Mouse (Mus musculus) ovary, adult 18-20 months (tissue): Measurements from ENCODE around the gene Pafah2.

Experiments
- DNase-seq: peaks from one replicate; pipeline ENCODE4 v3.0.0; 2022; ENCODE audit warnings: low spot score, mixed read lengths

The Pafah2 gene

DNA sequence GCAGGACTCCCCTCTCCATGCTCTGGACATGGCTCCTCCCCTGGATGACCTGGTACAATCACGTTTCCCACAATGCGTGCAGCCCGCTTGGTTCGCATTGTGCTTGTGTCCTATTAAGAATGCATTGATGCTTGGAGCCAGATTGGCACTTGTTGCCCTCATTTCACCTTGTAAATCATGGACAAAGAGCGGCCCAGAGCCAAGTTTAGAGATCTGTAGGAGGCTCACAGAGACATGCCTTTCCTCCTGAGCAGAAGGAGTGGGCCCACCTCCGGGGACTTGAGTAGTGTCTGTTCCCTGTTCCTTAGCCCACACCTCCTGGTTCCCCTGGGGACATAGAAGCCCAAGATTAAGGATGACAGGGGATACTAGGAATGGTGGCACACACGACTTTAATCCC, 27.8 kb downstream of the Pafah2 start:
- no peak for DNase-seq

DNA sequence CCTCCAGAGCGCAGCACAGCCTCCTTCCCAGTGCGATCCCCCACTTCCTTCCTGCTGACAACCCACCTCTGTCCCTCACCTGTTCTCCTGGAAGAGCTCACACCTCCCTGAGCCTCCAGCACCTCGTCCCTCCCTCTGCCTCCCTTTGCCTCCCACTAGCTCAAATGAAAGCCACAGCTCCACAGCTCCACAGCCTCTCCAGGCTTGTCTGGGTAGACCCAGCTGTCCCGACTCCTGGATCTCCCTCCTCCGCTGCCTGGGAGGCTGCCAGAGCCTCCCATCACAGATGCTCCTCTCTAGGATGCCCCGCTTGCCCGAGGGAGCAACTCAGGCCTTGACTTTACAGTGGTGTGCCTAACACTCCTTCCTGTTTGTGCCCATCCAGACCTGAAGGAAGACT, 29.0 kb downstream of the Pafah2 start:
- DNase-seq, result no peak

DNA sequence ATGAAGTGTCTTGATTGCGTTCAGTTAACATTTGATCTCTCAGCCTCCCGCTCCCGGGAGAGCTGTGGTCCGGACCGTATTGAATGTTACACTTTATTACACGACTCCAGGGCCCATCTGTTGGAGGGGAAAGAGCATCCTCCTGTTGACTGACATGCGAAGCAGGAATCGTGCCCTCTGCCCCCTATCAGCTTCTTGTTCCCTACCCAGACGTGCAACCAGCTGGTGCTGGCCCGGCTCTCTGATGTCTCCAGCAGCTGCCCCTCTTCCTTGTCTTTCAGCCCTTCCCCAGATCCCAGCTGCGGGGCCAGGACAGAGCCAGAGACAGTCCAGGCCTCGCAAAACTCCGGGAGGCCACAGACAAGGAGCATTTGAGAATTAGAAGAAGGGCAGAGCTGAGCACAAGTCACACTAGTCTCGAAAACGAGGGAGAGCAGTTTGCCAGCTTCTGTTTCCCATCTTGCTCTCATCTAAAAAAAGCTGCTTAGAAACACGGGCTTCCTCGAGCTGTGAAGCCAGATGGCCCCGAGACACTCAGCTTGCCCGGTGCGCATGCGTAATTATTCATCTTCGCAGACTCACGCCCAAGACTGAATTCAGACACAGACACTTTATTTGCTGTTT, 34.4 kb downstream of the Pafah2 start:
- no peak for DNase-seq

DNA sequence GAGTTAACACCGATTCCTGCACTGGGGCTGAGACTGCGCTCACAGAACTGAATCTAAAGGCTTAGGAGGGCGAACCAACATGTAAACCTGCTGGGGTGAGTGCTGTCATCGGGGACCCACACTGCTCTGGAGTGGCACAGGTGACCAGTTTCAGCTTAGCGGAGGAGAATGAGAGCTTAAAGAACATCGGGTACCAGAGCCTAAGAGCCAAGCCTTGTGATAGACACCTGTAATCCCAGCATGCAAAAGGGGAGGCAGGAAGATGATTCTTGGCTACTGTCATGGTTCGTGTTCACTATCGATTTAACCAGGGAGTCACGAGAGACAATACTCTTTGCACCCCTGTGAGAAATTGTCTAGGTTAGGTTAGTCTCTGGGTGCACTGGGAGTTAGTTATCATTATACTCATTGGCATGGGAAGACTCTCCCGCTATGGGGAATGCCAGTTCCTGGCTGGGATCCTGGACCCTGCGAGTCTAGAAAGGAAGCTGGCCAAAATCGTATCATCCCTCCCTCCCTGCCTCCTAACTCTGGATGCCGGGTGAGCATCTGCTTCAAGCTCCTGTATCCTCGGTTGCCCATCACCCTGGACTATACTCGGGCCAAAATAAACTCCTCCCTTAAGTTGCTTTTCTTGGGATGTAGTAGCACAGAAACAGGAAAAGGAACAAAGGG, 36.7 kb downstream of the Pafah2 start:
- no peak for DNase-seq

DNA sequence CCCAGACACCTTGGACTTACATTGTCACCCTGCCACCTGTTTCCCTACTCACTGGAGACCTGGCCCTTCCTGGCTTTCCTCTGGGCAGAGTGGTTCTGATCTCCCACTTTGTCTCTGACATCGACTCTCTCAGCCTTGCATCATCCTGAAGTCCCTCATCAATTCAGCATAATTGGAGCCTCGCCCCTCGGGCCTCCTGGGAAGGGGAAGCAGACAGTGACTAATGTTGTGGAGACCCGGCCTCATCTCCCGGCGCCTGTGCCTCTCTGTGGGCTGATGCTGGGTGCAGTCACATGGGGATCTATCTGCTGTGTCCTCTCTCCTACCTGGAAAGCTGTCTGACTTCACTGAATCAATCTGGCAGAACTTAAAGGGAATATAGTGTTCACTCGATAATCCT, 40.1 kb downstream of the Pafah2 start:
- no peak for DNase-seq

DNA sequence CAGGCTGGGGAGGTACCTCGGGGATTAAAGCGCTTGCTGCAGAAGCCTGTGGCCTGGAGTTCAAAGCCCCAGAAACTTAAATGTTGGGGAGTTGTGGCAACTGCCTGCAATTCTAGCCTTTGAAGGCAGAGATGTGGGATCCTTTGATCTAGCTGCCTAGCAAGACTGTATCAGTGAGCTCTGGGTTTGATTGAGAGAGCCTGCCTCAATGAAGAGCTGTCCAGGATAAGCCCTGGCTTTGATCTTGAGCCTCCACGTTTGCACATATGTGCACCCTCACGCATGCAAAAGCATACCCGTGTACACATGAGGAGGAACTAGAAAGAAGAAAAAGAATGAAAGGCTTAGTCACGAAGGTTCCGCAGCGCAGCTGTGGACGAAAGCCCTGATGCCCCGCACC, 40.5 kb downstream of the Pafah2 start:
- no peak for DNase-seq

DNA sequence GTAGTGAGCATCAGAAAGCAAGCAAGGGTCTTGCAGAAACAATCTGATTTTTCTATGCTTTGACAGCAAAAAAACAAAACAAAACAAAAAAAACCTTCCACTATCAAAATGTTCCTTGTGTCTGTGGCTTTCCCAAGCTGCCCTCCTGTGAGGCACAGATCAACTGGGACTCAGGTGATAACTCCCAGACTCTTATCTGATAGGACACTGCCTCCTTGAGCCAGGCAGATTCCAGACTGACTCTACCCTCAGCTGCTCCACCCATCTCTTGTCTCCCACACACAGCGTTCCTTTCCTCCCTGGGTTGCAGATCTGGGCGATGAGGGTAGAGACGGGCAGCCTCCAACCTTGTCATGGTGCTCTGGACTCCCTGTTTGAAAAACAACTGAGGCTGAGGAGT, 43.0 kb downstream of the Pafah2 start:
- no peak for DNase-seq

DNA sequence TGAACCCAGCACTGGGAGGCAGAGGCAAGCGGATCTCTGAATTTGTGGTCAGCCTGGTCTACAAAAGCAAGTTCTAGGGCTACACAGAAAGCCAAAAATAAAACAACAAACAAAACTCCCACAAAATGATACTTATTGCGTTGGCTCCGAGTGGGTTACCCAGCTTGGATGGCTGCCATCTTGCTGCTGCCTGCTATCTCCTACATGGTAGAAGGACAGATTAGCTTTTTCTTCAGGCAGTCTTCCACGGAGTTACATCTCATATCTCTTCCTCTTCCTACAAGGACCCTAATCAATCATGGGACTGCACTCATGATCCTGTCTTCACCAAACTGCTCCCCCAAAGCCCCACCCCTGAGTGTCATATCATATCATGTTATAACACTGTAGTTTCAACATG, 43.8 kb downstream of the Pafah2 start:
- no peak for DNase-seq

DNA sequence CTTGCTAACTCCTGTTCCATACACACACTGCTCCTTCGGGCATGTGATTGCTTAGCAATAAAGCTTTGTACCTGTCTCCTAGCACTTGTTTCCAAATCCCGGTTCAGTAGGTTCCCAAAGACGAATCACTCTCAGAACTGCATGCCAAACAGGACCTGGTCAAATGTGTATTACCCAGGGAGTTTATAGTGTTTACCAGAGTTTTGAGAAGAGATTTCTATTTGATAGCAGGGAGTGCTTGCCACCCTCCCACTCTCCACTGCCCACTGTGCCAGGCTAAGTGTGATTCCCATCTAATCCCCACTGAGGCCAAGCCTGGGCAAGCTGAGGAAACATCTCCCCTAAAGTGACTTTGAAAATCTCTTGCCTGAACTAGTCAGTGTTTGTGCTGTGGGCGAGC, 46.1 kb downstream of the Pafah2 start:
- no peak for DNase-seq

DNA sequence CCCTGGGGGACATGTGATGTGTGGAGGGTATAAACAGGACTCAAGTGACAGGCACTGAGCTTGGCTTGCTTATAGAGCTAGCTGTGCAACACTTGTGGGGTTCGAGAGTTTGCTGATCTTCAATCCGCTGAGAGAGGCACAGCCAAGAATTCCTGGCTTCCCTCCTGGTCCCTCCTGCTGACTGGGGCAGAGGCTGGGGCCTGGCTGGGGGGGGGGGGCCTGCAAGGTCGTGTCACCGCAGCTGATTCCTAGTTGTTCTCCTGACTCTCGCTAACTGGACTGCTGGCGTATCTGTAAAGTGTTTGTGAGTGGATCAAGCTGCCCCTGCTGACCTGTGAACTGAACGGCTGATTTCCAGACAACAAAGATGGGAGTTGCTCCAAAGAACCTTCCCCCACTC, 47.5 kb downstream of the Pafah2 start:
- DNase-seq, result no peak

DNA sequence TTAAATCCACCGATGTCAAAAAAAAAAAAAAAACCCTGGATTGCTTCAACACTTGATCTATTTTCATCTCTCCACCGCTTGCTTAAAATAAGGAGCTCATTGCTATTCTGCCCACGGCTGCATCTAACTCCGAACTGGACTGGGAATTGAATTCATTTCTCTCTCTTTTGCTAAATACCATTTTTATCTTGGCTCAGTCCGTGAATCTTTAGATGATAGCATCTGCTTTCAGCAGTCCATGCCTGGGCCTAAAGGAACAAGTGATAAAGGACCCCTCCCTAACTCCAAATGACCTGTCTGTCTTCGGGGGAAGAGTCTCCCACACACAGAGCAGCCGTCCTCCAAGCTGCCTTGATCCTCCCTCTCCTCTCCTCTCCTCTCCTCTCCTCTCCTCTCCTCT, 48.8 kb downstream of the Pafah2 start:
- no peak for DNase-seq

DNA sequence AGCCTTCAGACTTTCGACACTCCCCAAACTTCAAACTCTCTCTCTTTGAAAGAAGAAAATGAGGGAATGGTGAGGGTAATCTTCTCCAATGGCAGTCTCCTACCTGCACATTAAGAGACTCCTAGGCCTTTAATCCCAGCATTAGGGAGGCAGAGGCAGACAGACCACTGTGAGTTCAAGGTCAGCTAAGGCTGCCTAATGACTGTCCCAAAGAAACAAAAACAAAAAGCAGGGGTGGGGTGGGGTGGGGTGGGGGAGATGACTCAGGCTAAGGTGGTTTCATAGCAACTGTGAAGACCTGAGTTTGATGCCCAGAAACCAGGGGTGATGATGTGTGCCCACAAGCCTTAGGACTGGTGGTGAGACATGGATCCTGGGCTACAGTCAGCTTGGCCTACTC, 49.4 kb downstream of the Pafah2 start:
- DNase-seq, result no peak

DNA sequence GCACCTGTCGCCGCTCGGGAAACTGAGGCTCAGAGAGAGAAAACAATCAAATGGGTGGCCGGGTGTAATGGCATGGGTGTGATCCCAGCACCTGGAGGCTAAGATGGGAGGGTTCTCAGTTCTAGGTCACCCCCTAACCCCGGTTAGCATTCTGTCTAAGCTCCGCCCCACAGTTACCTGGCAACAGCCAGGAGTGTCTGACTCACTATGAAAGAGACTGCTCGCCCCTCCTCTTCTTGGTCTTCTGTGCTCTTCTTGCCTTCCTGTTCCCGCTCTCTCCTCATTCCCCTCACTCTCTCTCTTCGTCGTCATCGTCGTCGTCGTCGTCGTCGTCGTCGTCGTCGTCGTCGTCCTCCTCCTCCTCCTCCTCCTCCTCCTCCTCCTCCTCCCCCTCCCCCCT, 51.8 kb downstream of the Pafah2 start:
- no peak for DNase-seq

DNA sequence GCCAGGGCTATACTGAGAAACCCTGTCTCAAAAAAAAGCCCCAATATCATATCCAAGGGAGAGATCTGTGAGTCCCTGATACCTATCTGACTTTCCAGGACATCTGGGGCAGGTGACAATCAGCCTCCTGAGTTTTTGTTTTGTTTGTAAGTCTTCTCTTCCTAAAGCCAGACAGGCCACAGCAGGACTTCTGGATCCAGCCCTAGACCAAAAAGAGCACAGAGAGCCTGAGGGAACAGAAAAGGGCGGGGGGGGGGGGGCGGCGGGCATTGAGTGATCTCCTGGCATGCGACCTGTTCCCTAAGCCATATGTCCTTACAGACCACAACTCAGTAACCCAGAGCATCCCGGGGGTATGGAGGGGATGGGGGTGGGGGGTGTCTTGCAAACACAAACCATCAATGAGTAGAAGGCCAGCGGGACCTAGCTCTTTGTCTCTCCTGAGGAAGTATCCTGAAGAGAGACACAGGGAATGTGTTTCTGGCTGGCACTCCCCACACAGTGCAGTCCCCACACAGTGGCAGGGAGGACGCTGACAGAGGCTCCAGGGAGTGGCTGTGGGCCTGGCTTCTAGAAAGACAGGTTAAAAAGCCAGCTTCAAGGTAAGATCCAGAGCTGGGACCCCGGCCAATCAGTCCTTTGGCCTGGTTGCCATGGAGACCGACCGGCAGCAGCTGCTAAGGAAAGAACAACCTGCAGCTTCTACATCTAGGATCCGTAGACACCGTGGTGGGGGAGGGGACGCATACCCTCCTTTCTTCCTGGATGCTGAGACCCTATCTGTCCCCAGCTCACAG, 53.7 kb downstream of the Pafah2 start:
- DNase-seq, result no peak

DNA sequence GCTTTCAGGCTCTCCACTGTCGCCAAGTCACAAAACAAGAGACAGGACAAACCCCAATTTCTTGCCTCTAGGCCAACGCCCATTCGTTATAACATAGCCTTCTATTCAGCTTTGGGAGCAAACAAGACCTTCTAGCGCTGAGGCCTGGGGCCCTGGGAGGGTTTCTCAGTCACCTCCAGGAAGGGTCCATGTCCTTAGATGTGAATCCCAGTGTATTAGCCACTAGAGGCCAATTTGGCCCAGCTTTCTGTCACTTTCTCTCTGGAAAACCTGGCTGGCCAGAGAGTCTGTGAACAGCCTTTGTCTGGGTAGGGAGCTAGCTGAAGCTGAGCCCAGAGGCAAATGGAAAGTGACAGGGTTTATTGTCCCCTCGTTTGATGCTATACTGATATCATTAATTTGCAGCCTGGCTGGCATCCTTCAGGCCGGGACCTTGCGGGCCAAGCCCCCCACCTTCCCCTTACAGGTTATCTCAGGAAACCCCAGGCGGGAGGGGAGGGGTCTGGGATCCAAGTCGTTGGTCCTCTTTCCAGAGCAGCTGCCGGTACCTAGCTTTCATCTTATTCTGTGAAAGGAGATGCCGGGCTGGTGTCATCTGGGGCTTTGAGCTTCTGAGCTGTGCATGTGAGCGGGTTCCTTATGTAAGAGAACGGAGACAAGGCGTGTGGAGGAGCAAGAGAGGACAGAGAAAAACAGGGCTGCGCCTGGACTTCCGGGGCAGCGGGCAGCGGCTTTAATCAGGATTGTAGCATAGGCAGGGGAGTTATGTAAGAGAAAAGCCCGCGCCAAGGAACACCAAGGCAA, 54.5 kb downstream of the Pafah2 start:
- DNase-seq, result no peak

DNA sequence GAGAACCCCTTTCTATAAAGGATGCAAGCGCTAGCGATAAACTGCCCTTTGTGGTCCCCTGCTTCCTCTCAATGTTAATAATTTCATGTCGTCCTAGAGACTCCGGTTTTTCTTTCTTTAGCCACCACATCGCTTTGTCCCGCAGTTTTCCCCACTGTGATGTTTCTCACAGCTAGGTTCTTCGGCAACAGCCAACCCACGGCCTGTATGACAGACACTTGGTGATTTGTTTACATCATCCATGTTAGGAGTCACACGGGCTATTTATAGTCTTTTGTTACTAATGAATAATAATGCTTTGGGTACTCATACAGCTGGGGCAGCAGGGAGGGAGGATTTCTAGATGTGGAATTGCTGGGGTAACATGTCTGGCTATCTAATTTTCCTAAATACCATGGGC, 55.4 kb downstream of the Pafah2 start:
- no peak for DNase-seq

DNA sequence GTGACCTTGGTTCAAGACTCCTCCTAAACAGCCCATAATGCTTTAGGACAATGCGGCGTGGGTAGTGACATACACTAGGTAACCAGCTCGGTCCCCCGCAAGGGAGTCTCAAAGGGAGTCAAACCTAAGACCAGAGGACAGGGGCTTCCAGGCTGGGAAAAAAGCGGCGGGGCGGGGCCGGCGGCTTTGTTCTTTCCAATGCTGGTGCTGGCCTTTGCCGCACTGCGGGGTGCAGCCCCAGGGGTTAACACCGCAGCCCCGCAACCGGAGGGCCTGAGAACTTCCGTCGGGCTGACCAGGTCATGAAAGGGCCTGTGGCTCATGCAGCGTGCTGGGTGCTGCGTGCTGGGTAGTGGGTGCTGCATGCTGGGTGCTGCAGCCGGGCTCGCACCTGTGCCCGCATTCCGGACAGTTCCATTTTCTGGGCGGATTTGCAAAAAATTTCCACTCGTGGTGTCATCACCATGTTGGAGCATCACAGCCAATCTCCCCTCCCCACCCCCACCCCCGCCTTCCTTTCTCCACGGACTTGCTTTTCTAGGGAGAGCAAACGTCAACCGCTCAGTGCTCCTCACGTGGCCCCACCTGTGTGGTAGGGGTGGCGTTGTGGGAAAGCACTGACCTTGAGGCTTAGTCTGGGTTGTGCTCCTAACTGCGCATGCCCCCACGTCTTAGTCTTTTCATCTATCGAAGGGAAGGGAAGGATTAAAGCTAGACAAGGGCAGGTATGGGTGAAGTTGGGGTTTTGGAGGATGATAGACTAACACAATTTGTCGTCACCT, 57.7 kb downstream of the Pafah2 start:
- no peak for DNase-seq

DNA sequence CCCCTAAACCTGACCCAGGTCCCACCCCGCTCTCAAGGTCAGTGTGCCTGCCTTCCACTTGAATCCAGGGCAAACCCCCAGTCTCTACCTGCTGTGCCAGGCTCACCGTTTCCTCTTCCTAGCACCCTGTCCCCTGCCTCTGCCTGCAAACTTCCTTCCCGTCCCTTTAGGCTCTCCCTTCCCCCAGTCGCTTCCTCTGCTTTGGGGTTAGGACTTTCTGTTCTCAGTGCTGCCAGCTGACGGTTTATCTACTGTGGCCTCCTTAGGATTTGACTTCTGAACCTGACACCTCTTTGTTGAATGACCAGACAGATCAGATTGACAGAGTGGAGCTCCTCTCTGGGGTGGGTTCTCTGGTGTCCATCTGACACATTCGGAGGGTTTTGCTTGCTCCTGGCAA, 59.2 kb downstream of the Pafah2 start:
- DNase-seq, result no peak

DNA sequence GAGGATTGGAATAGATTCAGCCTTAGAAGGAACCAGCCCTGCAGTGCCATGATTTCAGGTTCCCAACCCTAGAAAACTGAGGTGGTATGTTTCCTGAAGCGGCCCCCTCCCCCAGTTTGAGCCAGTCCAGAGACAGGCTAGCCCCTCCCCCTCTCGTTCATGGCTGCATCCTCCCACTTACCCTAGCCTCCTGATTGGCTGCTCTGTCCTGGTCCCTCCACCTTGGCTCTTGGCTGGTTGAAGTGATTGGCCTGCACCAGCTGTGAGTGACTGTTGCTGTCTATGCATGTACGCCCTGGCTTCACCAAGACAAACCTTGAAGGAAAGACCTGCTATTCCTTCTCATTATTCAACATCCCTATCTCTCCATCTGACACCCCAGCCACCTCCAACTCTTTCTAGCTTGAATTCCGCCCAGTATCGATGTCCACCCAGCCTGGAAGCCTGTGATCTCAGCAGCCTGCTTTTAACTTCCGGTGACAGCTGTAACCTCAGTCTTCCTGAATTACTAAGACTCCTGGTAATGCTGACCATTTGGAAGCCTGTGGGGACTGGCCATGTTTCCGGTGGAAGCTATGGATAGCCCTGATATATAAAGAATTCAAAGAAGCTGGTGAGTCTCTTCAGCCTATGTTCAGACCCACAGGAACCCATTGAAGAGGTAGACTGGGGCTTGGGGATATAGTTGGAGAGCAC, 61.2 kb downstream of the Pafah2 start:
- no peak for DNase-seq

DNA sequence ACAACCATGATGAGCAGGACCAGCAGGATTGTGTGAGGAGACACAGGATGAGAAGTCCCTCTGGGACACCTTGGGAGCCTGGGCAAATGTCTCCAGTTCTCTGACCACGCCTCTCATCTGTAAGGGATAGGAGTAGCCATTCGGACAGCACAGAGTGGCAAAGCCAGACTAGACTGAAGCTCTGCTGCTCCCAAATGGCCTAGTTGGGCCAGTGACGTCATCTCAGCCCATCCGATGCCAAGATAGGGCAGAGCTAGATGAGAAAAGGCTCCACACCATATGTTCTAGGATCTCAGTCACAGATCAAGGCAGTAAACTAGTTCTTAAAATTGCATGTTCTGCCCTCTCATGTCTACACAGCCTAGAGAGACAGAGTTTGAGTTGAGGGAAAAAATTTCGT, 62.7 kb downstream of the Pafah2 start:
- DNase-seq, result no peak

DNA sequence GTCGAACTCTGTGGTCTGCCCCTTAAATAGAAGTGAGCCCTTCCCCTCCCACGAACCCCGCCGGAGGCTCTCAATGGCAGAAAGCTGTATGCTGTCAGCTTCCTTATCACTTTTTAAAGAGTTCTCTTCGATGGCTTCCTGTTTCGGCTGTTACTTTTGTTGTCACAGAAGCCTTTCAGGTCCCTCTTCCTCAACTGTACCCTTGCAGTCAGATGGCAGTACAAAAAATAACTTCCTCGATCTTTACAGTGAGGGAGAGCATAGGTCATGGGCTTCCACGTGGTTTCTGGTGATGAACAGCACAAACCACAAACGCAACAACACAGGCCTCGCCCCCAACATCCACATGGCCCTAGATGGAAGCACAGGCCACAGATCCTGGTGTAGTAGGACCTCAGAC, 64.2 kb downstream of the Pafah2 start:
- DNase-seq, result no peak
